Comparison of ENCODE assay signal across 8 mouse cellular contexts in genomic region chr14:33808593-33809265, GRCm38 (mm10).
DNase-seq lines count a peak whose midpoint lies in the region; ATAC-seq lines count a peak whose summit lies in the region.

No protein-coding gene starts in this region.

- peaks cover 40% of the 10 kb centered on the region for H3K4me1 ChIP-seq in limb, embryonic 15.5 days
- H3K4me1 ChIP-seq in forebrain, embryonic 13.5 days = peaks cover 6% of the 10 kb centered on the region

- no peaks in the 10 kb centered on the region for H3K27me3 ChIP-seq in limb, embryonic 15.5 days
- H3K27me3 ChIP-seq in forebrain, embryonic 13.5 days = no peaks in the 10 kb centered on the region

- no peak overlapping the region for H3K4me2 ChIP-seq in limb, embryonic 15.5 days
- H3K4me2 ChIP-seq in forebrain, embryonic 13.5 days = no peak overlapping the region

- no peak overlapping the region for H3K4me3 ChIP-seq in limb, embryonic 15.5 days
- H3K4me3 ChIP-seq in forebrain, embryonic 13.5 days = no peak overlapping the region

- H3K9ac ChIP-seq in limb, embryonic 15.5 days = no peak overlapping the region
- H3K9ac ChIP-seq in forebrain, embryonic 13.5 days = no peak overlapping the region

- WGBS in limb, embryonic 15.5 days = 17% methylated on average over 11 of the region's 11 CpGs
- WGBS in forebrain, embryonic 13.5 days = 81% methylated on average over 11 of the region's 11 CpGs

- intact Hi-C loops in heart, postnatal 14 days (cut with DNase I) = loop anchor here (10.0 kb wide), 1 partner anchor 114 kb away; no protein-coding TSS in a partner anchor

- H3K9me3 ChIP-seq in limb, embryonic 15.5 days = no peaks in the 10 kb centered on the region
- no peaks in the 10 kb centered on the region for H3K9me3 ChIP-seq in forebrain, embryonic 13.5 days (replicated peaks)

- ATAC-seq in limb, embryonic 15.5 days (ENCODE audit: insufficient number of reproducible peaks, low FRiP score, low TSS enrichment, low read depth) = peak; percentile 64; the same call in 1 of the 2 replicates
- ATAC-seq in forebrain, embryonic 13.5 days = no peak

- DNase-seq in testis, postnatal 14 days (ENCODE audit: low spot score) = peak; percentile 46
- DNase-seq in testis, postnatal 10 days (ENCODE audit: low spot score) = no peak
- DNase-seq in heart, postnatal 14 days = peak; percentile 35 to 42
- DNase-seq in yolk sac, embryonic 10.5 days (ENCODE audit: low spot score) = peak; percentile 70
- DNase-seq in layer of hippocampus, adult 18-20 months (ENCODE audit: low spot score in 2 of 2) = no peak
- DNase-seq in MN1 (ENCODE audit: low spot score) = no peak

- peak overlapping the region; percentile 59 for H3K27ac ChIP-seq in limb, embryonic 15.5 days
- no peak overlapping the region for H3K27ac ChIP-seq in forebrain, embryonic 13.5 days

- H3K36me3 ChIP-seq in limb, embryonic 15.5 days = no peaks in the 10 kb centered on the region
- no peaks in the 10 kb centered on the region for H3K36me3 ChIP-seq in forebrain, embryonic 13.5 days (ENCODE audit: poor library complexity, severe bottlenecking)

Comparison
In these comparisons a context has a peak if more than half of its experiments do, and no peak if none do; other contexts are left out.
1. DNase-seq: peak in testis, postnatal 14 days (single experiment), heart, postnatal 14 days (2 of 2) and yolk sac, embryonic 10.5 days (single experiment); none in testis, postnatal 10 days (single experiment), layer of hippocampus, adult 18-20 months (0 of 2) and MN1 (single experiment).